Mouse (Mus musculus) forebrain, embryonic 10.5 days (tissue): ENCODE measurements around the gene Ttc19. TPM values are rescaled to one million over a fixed set of nuclear protein-coding genes. Genes with fewer than 3 reads are reported as not detected.
"Not testable (repeated sequence)": the region's sequence is repeated elsewhere in the genome, so short reads cannot be mapped to it uniquely, and the experiment has no call there.

Source experiments
- DNase-seq: peaks from one replicate; pipeline ENCODE4 v3.0.0-alpha.2; 2017; ENCODE audit warnings: low spot score; ENCODE audit errors: extremely low spot score
- H3K27ac ChIP-seq: fragments of 300-500 bp; sonication (generic); 2 replicates; pipeline ENCODE4 v1.5.1; 2016; ENCODE audit warnings: mild to moderate bottlenecking
- H3K27me3 ChIP-seq: fragments of 300-500 bp; sonication (generic); 2 replicates; pipeline ENCODE4 v1.6.1; 2016; ENCODE audit warnings: mild to moderate bottlenecking; ENCODE audit not compliant: poor library complexity, severe bottlenecking
- H3K36me3 ChIP-seq: fragments of 300-500 bp; sonication (generic); replicated peaks from 2 replicates; pipeline ENCODE4 v1.6.1; 2016; ENCODE audit warnings: mild to moderate bottlenecking, moderate library complexity
- H3K4me1 ChIP-seq: fragments of 300-500 bp; sonication (generic); 2 replicates; pipeline ENCODE4 v1.6.1; 2016
- H3K4me3 ChIP-seq: fragments of 300-500 bp; sonication (generic); 2 replicates; pipeline ENCODE4 v1.5.1; 2016; ENCODE audit warnings: mild to moderate bottlenecking, moderate library complexity
- H3K9me3 ChIP-seq: fragments of 300-500 bp; sonication (generic); 2 replicates; pipeline ENCODE4 v1.6.1; 2016; ENCODE audit warnings: mild to moderate bottlenecking, moderate library complexity
- WGBS: fragments of 180-500 bp; shearing (Covaris S2); methylation state at CpG from one replicate; pipeline ENCODE4 v1.1.7; 2016; 5-methylcytosine and 5-hydroxymethylcytosine counted together
- polyA plus RNA-seq: library from polyadenylated mRNA; unstranded; fragments of >200 nt; fragmentation: Nextera tagmentation; extraction: Ambion mirVana; gene quantifications from 2 replicates; pipeline ENCODE4 v1.2.1, GENCODE M21; 2016

The Ttc19 gene
- polyA plus RNA-seq, 1 experiment from 2014 or later = 16.2 TPM

DNA sequence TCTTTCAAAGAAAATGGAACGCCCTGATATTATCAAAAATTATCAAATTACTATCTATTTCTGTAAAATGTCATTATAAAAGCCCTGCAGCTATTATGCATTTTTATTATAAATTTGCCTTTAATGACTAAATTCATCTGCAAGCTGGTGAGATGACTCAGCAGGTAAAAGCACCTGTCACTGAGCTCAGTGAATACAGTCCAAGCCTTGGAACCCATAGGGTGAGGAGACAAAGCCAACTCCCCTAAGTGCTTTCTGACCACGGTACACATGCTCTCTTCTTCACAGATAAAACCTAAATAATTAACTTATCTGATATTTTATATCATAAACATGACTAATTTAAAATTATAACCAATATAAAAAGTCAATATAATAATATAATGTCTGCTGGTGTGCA, 90.5 kb downstream of the Ttc19 start:
- no peaks in the 10 kb centered on the region for H3K27me3 ChIP-seq
- no peak overlapping the region for H3K4me3 ChIP-seq
- H3K9me3 ChIP-seq = no peaks in the 10 kb centered on the region
- no peaks in the 10 kb centered on the region for H3K4me1 ChIP-seq
- DNase-seq = no peak
- peaks cover 93% of the 10 kb centered on the region for H3K36me3 ChIP-seq
- WGBS = 93% methylated on average over 2 of the region's 2 CpGs
- H3K27ac ChIP-seq = no peak overlapping the region

DNA sequence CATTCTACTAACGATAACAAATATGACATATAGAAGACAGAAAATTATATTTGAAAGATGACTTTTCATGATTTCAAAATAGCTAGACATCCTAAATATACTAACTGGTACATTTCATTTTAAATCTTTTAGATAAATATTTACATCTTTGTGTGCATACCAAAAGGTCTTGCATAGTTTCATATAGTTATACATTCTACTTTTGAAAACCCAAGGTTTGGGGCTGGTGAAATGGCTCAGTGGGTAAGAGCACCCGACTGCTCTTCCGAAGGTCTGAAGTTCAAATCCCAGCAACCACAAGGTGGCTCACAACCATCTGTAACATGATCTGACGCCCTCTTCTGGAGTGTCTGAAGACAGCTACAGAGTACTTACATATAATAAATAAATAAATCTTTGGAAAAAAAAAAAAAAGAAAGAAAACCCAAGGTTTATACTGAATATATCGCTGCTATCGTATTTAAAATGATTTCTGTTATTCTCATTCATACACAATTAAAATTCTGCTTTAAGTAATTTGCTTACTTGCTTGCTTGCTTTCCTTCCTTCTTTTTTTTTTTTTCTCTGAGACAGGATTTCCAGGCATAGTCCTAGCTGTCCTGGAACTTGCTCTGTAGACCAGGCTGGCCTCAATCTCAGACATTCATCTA, 96.1 kb downstream of the Ttc19 start:
- not testable (repeated sequence) for H3K27me3 ChIP-seq, H3K9me3 ChIP-seq, H3K27ac ChIP-seq, H3K4me1 ChIP-seq, DNase-seq, H3K4me3 ChIP-seq
- H3K36me3 ChIP-seq = peaks cover 92% of the 10 kb centered on the region
- 88% methylated on average over 6 of the region's 6 CpGs for WGBS

Other genes with a start within 250 kb of the Ttc19 start
- 4.6 and 5.0 TPM in 2 replicates for gene Adora2b, start 32.5 kb upstream of the Ttc19 start, polyA plus RNA-seq
- gene Zswim7, start 98 bp upstream of the Ttc19 start, polyA plus RNA-seq = 13.6 and 15.1 TPM in 2 replicates
- 19.5 and 19.7 TPM in 2 replicates for gene Pigl, start 177.0 kb downstream of the Ttc19 start, polyA plus RNA-seq
- gene Ncor1, start 177.1 kb downstream of the Ttc19 start, polyA plus RNA-seq = 125 and 130 TPM in 2 replicates